Mouse (Mus musculus) myocyte (in vitro differentiated cells): ENCODE results near the gene Limch1.

Source experiments
- E2F4 ChIP-seq: IDR thresholded peaks from one replicate; pipeline ENCODE4 v1.6.1; 2011; ENCODE audit warnings: mild to moderate bottlenecking, control low read depth, moderate library complexity; ENCODE audit not compliant: insufficient read depth
- POLR2A ChIP-seq: IDR thresholded peaks from one replicate; pipeline ENCODE4 v1.6.1; 2011; ENCODE audit warnings: low read depth, mild to moderate bottlenecking, control low read depth, moderate library complexity; ENCODE audit not compliant: insufficient read length
- POLR2AphosphoS2 ChIP-seq: IDR thresholded peaks from one replicate; pipeline ENCODE4 v1.6.1; 2011; ENCODE audit warnings: low read depth, control low read depth; ENCODE audit not compliant: insufficient read length
- SRF ChIP-seq: IDR thresholded peaks from one replicate; pipeline ENCODE4 v1.6.1; 2011; ENCODE audit warnings: low read depth; ENCODE audit not compliant: control insufficient read depth, insufficient read length

DNA sequence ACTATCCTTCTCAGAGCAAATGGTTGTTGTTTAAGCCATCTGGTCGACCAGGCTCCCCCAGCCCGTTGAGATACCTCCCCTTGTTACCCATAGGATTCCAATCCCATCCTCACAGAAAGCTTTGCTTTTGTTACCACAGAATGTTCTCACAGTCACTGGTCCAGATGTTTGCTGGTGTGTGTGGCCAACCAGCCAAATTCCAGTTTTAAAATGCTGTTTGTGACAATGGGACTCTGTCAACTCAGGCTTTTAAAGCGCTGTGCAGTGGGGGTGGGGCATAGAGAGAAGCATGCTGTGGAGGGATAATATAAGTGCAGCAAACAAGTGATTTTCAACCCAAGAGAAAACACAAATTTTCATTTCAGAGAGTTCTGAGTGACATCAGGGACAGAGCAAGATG is 43.4 kb downstream of the Limch1 start:
- no peak for TF ChIP-seq E2F4
- TF ChIP-seq SRF = no peak
- no peak for TF ChIP-seq POLR2A
- no peak for TF ChIP-seq POLR2AphosphoS2
